Mouse (Mus musculus) hindbrain, postnatal 0 days (tissue): ENCODE measurements around the gene Elk3. TPM values are rescaled to one million over a fixed set of nuclear protein-coding genes. Genes with fewer than 3 reads are reported as not detected.

Source experiments
- ATAC-seq: fragments of 200-750 bp; cut with Nextera tagmentation; 2 replicates; pipeline ENCODE4 v1.8.0; 2017; ENCODE audit warnings: mild to moderate bottlenecking, moderate TSS enrichment, moderate library complexity
- DNase-seq: peaks from one replicate; pipeline ENCODE4 v3.0.0-alpha.2; 2015; ENCODE audit warnings: low spot score
- H3K27ac ChIP-seq: fragments of 300-500 bp; sonication (generic); 2 replicates; pipeline ENCODE4 v1.5.1; 2014; ENCODE audit warnings: mild to moderate bottlenecking
- H3K27me3 ChIP-seq: fragments of 300-500 bp; sonication (generic); 2 replicates; pipeline ENCODE4 v1.6.1; 2014; ENCODE audit warnings: low read length, mixed read lengths; ENCODE audit not compliant: insufficient read depth
- H3K36me3 ChIP-seq: fragments of 300-500 bp; sonication (generic); 2 replicates; pipeline ENCODE4 v1.6.1; 2014; ENCODE audit warnings: low read length, mixed read lengths; ENCODE audit not compliant: insufficient read depth
- H3K4me1 ChIP-seq: fragments of 300-500 bp; sonication (generic); 2 replicates; pipeline ENCODE4 v1.6.1; 2014; ENCODE audit warnings: antibody characterized with exemption, low read length, mixed read lengths; ENCODE audit not compliant: insufficient read depth
- H3K4me2 ChIP-seq: fragments of 300-500 bp; sonication (generic); 2 replicates; pipeline ENCODE4 v1.6.1; 2014; ENCODE audit warnings: low read depth, mild to moderate bottlenecking, low read length, moderate library complexity, mixed read lengths
- H3K4me3 ChIP-seq: fragments of 300-500 bp; sonication (generic); 2 replicates; pipeline ENCODE4 v1.5.1; 2014; ENCODE audit warnings: low read length
- H3K9ac ChIP-seq: fragments of 300-500 bp; sonication (generic); replicated peaks from 2 replicates; pipeline ENCODE4 v1.6.1; 2014; ENCODE audit warnings: mild to moderate bottlenecking, low read length, moderate library complexity, mixed read lengths
- H3K9me3 ChIP-seq: fragments of 300-500 bp; sonication (generic); 2 replicates; pipeline ENCODE4 v1.6.1; 2016; ENCODE audit warnings: low read length, mixed read lengths
- CTCF ChIP-seq: IDR thresholded peaks from 2 replicates; pipeline ENCODE4 v1.5.1; 2016; ENCODE audit warnings: antibody characterized with exemption, control low read depth, low read depth
- WGBS: fragments of 180-500 bp; shearing (Covaris S2); extraction: QIAGEN DNeasy Blood & Tissue Kit; methylation state at CpG from one replicate; pipeline ENCODE4 v1.1.7; 2014; 5-methylcytosine and 5-hydroxymethylcytosine counted together
- polyA plus RNA-seq: library from polyadenylated mRNA; unstranded; fragments of >200 nt; fragmentation: Nextera tagmentation; extraction: Ambion mirVana; gene quantifications from 2 replicates; pipeline ENCODE4 v1.2.1, GENCODE M21; 2015
- total RNA-seq: library from RNA; depleted of rRNA; stranded (reverse); fragments of >200 nt; gene quantifications from 2 replicates; pipeline ENCODE4 v1.2.3, GENCODE M21; 2014

Elk3 gene
- total and polyA plus RNA-seq, 2 experiments from 2014 or later = 7.1 to 7.6 TPM

- WGBS = under 1% methylated on average over 43 of the region's 43 CpGs
- peak overlapping the region; percentile 75 for H3K27ac ChIP-seq
Measured at GRCm38 (mm10) chr10:93309934-93310621, 857 bp downstream of the Elk3 start.

GRCm38 (mm10) chr10:93309131-93309933, 1.6 kb downstream of the Elk3 start:
- WGBS = 1% methylated on average over 22 of the region's 23 CpGs
- Histone ChIP-seq H3K9me3 (no peaks in the 10 kb centered on the region), H3K36me3 (no peaks in the 10 kb centered on the region), H3K4me2 (peak overlapping the region; percentile 100), H3K4me3 (peak overlapping the region; percentile 62), H3K4me1 (no peaks in the 10 kb centered on the region), H3K27me3 (no peaks in the 10 kb centered on the region), H3K9ac (peak overlapping the region; percentile 63), H3K27ac (peak overlapping the region; percentile 75)
- no peak for TF ChIP-seq CTCF
- ATAC-seq = peak; percentile 67
- peak; percentile 72 for DNase-seq

More at GRCm38 (mm10) chr10:93309934-93310621, 857 bp downstream of the Elk3 start:
- ATAC-seq = peak; percentile 41
- H3K9ac ChIP-seq = peak overlapping the region; percentile 63
- H3K4me1 ChIP-seq = no peaks in the 10 kb centered on the region
- H3K36me3 ChIP-seq = no peaks in the 10 kb centered on the region
- no peak for DNase-seq
- H3K4me2 ChIP-seq = peak overlapping the region; percentile 100
- H3K9me3 ChIP-seq = no peaks in the 10 kb centered on the region
- no peaks in the 10 kb centered on the region for H3K27me3 ChIP-seq
- TF ChIP-seq CTCF = no peak
- peak overlapping the region; percentile 62 for H3K4me3 ChIP-seq

- Histone ChIP-seq H3K4me3 (no peak overlapping the region), H3K4me2 (no peak overlapping the region), H3K36me3 (no peaks in the 10 kb centered on the region), H3K4me1 (no peaks in the 10 kb centered on the region), H3K27ac (0 out of 2 replicates have a peak overlapping the region, but pooled peaks have one; percentile 3), H3K9ac (no peak overlapping the region), H3K27me3 (no peaks in the 10 kb centered on the region), H3K9me3 (no peaks in the 10 kb centered on the region)
- DNase-seq = no peak
- no peak for TF ChIP-seq CTCF
- no peak for ATAC-seq
- 85% methylated on average over 11 of the region's 11 CpGs for WGBS
Measured at GRCm38 (mm10) chr10:93306367-93306766, 4.6 kb downstream of the Elk3 start.

GRCm38 (mm10) chr10:93305946-93306345, 5.0 kb downstream of the Elk3 start:
- H3K36me3 ChIP-seq = no peaks in the 10 kb centered on the region
- H3K27ac ChIP-seq = 0 out of 2 replicates have a peak overlapping the region, but pooled peaks have one; percentile 3
- TF ChIP-seq CTCF = no peak
- no peak for DNase-seq
- 55% methylated on average over 6 of the region's 6 CpGs for WGBS
- H3K4me1 ChIP-seq = no peaks in the 10 kb centered on the region
- no peak overlapping the region for H3K9ac ChIP-seq
- ATAC-seq = no peak
- H3K27me3 ChIP-seq = no peaks in the 10 kb centered on the region
- H3K9me3 ChIP-seq = no peaks in the 10 kb centered on the region
- H3K4me3 ChIP-seq = no peak overlapping the region
- no peak overlapping the region for H3K4me2 ChIP-seq

GRCm38 (mm10) chr10:93303231-93303630, 7.7 kb downstream of the Elk3 start:
- Histone ChIP-seq H3K4me1 (no peaks in the 10 kb centered on the region), H3K27ac (no peak overlapping the region), H3K4me3 (no peak overlapping the region), H3K4me2 (no peak overlapping the region), H3K9me3 (no peaks in the 10 kb centered on the region), H3K27me3 (no peaks in the 10 kb centered on the region), H3K36me3 (no peaks in the 10 kb centered on the region), H3K9ac (no peak overlapping the region)
- 76% methylated on average over 4 of the region's 4 CpGs for WGBS
- no peak for TF ChIP-seq CTCF
- ATAC-seq (no peak), DNase-seq (no peak)

GRCm38 (mm10) chr10:93301831-93302230, 9.1 kb downstream of the Elk3 start:
- no peak for TF ChIP-seq CTCF

More at GRCm38 (mm10) chr10:93301831-93302230, 9.1 kb downstream of the Elk3 start:
- Histone ChIP-seq H3K27ac (no peak overlapping the region), H3K9ac (no peak overlapping the region), H3K9me3 (no peaks in the 10 kb centered on the region), H3K4me2 (no peak overlapping the region), H3K36me3 (no peaks in the 10 kb centered on the region), H3K4me3 (no peak overlapping the region), H3K27me3 (no peaks in the 10 kb centered on the region), H3K4me1 (no peaks in the 10 kb centered on the region)
- DNase-seq = no peak
- 78% methylated on average over 8 of the region's 8 CpGs for WGBS
- ATAC-seq = no peak
